Mouse (Mus musculus) layer of hippocampus, adult 18-20 months (tissue): Measurements from ENCODE around the gene Ablim1. TPM values are rescaled to one million over a fixed set of nuclear protein-coding genes. Genes with fewer than 3 reads are reported as not detected.

Experiments used
- DNase-seq, 2 experiments: peaks; one replicate each; pipeline ENCODE4 v3.0.0; 2022; ENCODE audit warnings: low spot score in 2 of 2
- total RNA-seq, 2 experiments: library from RNA; stranded (reverse); gene quantifications; 2 replicates each; pipeline ENCODE4 v1.2.3; 2021

Gene Ablim1
- total RNA-seq, 2 experiments from 2014 or later: 73.4 to 75.7 TPM

DNA sequence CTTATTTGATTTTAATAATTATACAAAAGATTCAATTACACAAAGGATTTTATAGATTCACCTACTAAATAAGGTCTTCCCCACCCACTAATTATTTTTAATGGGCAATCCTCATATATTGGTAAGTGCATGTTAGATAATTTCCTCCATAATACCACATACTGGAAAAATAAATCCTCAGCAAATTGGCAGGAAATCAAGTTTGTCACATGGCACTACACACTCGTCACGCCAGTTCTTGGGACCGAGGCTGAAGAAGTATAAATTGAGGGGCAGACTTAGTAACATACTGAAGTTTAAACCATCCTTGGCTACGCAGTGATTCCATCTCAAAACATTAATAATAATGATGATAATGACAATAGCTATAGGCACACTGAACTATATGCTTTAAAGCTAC is 8.1 kb downstream of the Ablim1 start:
- no peak for DNase-seq

DNA sequence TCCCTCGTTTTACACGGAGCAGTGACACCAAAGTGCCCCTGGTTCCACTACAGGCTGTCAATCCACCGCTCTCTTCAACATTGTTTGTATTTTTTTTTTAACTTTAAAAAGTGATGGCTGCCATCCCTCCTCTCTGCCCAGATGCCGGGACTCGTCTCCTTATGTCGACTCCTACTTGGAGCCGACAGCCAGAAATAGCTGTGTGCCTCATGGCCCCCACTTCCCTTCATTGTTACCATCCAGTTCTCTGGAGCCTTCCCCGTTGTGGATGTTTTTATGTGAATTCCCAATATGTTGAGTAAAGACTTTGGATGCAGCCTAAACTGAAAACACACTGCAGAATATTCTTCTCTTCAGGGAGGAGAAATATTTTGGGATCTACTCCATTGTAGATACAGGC is 8.7 kb downstream of the Ablim1 start:
- DNase-seq: peak; percentile 31 to 71

DNA sequence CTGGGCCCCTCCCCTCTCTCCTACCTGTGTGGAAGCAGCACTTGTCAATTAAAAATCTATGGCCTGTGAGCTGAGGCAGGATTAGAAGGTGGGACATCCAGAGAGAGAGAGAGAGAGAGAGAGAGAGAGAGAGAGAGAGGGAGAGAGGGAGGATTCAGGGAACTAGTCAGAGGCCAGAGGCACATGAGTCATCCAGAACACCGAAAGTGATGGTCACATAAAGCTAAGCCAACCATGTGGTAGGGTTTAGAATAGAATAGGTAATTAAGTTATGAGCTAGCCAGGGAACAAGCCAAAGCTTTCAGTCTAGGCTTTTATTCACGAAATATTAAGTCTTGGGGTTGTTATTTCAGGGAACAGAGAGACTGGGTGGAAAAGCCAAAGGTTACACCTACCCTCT is 10.1 kb downstream of the Ablim1 start:
- no peak for DNase-seq

DNA sequence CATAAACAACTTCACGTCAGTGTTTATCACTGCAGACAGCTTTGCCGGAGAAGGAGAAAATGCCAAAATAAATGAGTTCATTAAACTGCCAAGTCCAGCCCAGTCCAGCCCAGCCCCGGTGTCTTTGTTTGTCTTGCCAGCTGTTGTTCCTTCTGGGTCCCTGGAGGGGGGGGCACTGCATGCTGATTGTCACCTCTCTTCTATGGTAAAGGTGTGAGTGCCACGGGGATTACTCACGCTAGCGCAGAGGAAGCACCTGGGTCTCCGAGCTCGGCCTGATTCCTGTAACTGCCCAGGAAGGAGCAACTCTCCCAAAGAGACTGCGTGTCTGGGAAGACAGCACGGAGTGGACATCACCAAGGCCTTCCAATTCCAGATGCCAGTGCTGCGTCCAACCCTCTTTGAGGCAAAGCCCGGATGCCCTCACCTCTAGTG is 12.7 kb downstream of the Ablim1 start:
- DNase-seq: no peak

DNA sequence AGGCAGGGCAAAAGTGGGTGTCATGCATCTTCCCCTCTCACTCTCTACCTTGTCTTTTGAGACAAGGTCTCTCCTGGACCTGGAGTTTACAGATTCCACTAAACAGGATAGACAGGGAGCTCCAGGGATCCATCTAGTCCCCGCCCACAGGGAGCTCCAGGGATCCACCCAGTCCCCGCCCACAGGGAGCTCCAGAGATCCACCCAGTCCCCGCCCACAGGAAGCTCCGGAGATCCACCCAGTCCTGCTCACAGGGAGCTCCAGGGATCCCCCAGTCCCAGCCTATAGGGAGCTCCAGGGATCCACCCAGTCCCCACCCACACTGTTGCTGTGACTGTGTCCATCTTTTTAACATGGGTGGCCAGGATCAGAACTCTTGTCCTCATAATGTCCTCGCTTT is 16.7 kb downstream of the Ablim1 start:
- no peak for DNase-seq

DNA sequence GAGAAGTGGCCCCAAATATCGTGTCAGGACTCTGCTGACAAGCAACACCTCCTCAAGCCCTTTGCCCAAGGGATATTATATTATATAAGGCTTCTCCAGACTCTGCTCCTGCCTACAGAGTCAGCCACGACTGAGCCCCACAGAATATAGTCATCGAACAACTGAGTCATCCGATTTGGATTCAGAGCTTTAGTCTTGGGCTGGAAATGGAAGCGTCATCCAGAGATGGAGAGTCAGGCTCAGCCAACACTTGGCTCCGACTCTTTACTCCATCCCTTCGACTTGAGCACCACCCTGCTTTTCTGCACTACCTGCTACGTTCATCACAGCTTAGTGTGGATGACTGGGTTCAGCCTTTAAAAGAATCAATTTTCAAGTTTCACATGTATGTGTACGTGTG is 17.3 kb downstream of the Ablim1 start:
- peak in 1 of 2 experiments; percentile 53 for DNase-seq

DNA sequence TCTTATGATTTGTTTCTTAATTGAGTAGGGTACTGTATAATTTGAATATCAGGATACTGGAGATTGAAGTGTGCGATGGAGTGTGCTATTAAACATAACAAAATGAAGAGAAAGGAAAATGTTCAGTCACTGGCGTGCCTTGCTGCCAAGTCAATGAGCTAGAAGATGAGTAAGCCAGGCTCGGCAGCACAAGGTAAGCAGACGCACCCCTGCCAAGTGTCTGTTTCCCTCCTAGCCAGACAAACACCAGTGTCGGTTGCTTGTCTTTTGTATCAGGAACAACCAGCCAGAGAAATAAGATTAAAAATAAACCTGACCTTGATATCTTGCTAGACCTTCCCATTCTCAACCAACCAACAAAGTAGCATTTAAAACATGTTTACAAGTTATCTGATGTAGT is 18.2 kb downstream of the Ablim1 start:
- peak in 1 of 2 experiments; percentile 60 for DNase-seq

DNA sequence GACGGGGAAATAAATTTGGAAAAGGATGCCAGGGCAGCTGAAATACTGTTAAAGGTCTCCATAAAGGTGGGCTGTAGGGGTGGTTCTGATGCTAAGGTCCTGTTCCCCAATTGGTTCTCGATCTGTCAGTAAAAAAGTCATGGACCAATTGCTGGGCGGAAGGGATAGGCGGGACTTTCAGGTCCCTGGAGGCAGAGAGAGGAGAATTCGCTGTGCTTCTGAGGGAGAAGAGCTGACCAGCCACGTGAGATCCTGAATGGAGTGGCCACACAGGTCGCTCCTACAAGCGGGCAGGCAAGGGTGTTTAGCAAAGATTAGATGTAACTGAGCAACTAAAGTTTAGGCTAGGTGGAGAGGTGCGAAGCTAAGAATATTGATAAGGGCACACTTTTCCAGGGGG is 19.2 kb downstream of the Ablim1 start:
- no peak for DNase-seq

DNA sequence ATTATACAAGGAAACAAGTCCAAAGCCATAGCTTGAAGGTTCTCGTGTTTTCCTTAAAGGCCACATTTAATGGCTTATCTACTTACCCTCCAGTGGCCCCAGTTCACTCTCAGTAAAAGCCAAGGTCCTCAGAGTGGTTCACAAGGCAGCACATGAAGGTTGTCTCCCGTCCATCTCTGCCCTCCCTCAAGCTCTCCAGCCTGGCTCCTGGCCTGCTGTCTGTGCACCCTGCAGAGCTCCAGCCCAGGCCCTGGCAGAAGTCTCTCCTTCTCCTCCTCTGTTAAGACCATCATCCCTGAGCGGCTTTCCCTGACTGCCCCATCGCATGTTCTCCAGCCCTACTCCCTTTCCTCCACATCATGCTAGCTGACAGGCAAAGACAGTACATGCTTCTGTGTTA is 20.4 kb downstream of the Ablim1 start:
- DNase-seq: no peak

DNA sequence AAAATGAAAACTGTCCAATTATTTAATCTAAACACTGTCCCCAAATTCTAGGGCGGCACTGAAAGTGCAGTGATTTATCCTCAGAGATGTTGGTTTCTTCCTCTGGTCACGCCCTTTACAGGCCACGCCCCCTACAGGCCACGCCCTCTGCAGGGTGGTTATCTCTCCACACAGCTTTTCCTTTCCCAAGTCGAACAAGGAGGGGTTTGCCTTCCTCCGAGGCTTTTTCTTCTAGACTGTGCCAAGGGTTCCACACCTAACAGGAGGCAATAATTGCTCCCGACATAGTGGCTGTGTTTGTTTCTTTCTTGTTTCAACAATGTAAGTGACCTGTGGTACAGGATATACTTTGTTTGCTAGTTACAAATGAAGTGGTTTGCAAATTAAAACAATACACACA is 21.0 kb downstream of the Ablim1 start:
- no peak for DNase-seq

DNA sequence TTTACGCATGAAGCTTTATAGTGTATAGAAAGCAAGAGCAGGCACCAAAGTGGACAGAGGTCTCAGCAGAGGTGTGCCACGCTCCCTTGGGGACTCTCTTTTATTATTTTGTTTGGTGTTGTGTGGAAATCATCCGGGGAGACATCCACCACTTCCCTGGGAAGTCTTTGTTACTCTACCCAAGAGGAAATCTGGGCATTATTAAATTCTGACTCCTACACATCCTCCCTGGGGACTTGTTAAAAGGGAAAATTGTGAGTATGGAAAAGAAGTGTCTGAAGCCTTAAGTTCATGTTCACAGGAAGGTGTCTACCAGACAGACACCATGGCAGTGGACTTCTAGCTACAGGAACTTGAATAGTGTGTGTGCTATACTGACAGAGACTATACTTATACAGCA is 31.4 kb downstream of the Ablim1 start:
- DNase-seq: no peak

DNA sequence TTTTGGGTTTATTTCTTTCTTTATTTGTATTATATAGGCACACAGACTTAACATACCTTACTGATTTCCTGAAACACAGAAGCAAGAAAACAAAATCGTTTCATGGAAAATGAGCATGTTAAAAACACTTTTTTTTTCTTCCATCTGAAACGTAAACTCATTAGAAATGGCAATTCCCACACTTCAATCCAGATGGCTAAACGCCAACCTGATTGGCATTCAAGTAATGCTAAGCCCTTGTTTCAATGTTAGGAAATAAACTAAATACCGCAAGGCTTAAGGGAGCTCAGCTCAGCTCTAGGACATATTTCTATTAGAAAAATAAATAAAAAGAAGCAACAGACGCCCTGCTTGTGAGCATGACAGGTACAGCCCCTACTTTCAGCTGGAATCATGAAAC is 32.1 kb downstream of the Ablim1 start:
- DNase-seq: peak in 1 of 2 experiments; percentile 72

DNA sequence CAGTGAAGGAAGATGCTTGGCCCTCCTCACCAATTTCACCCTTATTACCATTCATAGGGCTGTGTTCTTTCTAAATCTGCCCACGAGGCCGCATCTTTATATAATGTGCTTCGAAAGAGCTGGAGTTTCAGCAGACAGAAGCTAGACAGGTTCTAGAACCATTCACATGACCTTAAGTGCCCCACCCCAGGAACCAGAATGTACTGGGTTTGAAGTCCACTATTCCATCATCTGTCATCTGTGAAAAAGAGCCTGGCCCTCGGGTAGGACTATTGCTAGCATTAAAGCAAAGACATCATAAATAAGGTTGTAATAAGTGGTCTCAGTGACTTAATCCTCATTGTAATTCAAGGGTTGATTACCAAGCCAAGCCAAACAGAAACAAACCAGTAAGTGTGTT is 35.1 kb downstream of the Ablim1 start:
- no peak for DNase-seq

DNA sequence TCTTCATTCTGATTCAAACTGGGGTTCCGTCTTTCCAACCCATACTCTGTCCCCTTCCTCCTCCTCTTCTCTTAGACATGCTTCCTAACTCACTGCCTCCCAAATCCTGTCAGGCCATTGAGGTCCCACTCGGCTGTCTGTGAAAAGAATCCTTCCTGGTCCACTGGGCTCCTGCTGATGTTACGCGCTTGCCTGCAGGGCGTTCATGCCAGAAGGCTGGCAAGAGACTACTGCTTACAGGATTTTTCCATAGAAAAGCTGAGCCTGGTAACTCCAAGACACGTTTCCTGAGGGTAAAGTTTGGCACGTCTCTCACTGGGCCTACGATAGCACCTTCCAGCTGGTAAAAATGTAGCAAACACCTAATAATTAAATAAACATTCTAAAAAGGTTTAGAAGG is 36.5 kb downstream of the Ablim1 start:
- DNase-seq: no peak

DNA sequence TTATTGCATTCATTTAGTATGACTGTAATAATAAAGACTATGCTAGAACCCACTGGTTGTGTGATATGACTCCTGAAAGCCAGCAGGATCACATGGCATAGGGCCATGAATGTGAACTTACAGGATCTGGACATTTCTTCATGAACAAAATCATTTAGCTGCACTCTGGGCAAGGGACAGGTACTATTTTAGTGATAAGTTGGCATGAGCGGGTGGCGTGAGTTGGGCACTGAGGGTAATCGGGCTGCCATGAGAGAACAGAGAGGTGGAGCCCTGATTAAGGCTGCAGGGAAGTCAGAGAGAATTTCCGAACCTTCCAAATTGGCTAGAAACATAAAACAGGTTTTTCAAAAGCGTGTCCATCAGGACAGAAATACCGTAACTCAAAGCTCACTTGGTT is 37.7 kb downstream of the Ablim1 start:
- DNase-seq: no peak

DNA sequence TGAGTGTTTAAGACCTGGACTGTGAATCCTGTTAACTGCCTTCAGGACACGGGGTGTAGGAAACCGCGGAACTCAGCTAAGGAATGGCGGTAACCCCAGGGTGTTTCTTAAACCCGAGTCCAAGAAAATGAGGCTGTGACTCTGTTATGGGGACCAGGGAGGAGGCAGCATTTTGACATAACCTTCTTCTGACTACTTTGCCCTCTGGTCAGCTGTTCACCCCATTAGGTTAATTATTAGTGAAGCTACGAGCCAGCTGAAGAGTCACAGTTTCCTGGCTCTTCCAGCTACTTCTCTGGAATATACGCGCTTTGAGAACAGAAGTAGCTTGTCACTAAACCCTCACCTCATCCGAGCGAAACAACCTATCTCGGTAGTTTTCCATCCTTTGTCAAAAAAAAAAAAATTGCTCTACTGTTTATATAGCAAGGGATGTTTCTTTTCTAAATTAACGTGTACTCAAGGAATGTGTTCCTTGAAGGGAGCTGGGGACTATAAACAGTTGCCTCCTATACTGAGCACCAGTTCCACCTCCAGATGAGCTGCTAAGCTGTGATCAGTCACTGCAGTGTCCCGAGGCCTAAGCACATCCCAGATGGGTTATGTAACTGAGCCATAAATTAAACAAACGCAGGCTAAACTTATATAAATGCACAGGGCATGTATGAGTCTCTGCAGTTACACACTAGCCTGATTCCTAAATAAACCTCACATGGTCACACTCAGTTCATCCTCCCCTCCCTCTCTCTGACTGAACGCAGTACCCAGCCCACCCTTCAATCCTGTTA is 39.4 kb downstream of the Ablim1 start:
- DNase-seq: no peak

DNA sequence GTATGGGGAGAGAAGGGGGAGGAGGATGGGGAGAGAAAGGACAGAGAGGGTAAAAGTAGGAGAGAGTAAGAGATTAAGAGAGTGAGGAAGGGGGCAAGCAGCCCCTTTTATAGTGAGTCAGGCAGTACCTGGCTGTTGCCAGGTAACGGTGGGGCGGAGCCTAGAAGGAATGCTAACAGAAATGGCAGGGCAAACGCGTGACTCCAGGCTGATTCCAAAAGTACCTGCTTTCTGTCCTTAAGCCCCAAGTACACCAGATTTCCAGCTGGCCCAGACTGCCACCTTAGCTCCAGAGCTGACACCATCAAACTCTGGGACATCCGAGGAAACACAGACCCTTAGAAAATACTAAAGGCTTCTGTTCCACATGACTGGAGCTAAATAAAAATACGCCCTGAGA is 40.0 kb downstream of the Ablim1 start:
- DNase-seq: no peak

DNA sequence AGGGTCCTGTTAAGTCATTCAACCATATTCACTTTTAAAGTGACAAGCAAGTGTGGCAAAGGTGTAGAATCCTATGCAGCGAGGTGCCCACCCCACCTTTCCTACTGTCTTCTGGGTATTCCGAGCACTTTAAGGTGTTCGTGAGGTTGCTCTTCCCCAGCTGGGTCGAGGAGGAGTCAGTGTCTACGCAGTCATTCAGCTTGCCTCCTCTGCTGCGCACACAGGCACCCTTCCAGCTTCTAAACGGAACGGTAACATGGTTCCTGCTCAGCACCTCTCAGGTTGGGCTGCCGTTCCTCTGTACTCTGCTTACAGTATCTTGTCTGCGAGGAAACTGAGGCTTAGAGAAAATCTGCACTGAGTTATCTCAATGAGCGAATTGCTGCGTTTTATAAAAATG is 40.4 kb downstream of the Ablim1 start:
- no peak for DNase-seq

DNA sequence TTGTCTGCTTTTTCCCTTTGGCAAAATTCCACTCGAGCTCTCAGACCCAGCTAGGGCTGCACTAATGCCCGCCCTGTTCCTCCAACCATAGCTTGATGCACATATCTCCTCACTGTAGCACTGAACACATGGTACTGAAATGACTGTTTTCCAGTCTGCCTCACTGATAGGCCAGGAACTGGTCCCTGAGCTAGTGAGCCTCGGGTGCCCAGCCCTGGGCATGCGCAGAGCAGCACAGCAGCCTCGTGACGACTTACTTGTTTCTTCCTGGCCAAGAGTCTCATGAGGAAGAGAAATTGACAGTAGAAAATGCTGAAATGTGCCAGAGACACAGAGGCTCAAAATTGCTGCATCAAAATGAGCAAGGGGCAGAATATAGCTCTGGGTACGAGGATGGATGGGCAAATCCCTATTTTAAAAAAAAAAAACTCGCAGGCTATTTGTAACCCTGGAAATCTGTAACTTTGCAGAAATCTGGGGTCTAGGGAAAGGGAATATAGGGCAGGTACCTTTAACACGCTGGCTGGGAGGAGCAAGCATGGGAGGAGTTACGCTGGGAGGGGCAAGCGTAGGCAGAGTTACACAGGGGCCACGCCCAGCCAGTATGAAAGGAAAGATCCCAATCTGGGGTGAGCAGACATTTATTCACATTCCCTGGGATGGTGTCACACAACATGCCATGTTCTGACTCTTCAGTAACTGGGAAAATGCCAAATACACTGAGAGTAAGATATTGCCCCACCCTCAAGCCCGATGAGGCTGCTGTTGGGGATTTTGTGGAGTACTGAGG is 41.7 kb downstream of the Ablim1 start:
- DNase-seq: peak; percentile 55 to 74

DNA sequence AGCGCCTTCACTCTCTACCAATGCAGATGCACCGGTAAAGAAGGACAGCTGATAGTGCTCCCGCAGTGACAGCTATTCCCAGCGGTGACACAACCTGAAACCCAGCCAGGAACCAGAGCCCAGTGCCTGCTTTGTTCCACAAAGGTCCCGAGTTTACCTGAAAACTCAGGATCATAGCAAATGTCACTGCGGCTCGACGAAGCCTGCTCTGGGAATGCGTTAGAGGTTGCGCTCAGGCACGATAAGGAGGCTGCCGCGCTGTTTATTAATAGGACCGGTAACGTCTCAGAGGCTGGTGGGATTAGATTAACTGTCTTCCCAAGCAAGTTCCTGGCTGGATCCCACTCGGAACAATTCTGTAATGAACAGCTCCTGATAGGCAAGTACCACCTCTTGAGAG is 43.0 kb downstream of the Ablim1 start:
- no peak for DNase-seq

DNA sequence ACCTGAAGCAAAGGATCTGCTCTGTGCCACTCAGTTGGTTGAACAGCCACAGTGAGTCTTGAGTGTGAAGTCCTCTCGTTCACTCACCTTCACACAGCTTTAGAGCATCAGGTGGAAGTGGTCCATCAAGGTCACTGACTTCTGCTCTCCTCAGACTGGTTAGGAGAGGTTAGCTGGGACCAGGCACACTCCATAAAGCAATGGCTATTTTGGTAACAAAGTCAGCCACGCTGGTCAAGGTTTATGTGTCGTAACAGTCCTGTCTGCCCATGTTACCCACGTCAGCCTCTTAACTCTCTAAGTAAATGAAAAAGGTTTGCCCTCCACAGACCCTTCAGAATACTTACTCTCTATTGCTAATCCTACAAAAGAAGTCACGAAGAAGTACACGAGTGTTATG is 44.0 kb downstream of the Ablim1 start:
- DNase-seq: no peak

DNA sequence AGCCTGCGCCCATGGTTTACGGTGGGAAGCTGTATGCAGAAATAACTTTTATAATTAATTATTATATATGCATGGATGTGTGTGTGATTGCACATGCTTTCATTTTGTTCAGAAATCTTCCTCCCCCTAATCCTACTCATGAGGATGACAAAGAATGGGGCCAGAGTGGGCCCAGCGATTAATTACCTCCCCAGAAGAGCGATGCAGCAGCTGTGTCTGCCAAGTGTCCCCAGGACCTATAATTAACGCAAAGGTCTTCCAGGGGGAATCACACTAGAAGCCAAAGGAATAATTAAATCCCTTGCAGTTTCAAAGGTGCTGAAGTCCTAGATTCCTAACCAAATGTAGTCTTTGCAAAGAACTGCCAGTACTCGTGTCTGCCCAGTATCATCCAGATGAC is 44.9 kb downstream of the Ablim1 start:
- no peak for DNase-seq

DNA sequence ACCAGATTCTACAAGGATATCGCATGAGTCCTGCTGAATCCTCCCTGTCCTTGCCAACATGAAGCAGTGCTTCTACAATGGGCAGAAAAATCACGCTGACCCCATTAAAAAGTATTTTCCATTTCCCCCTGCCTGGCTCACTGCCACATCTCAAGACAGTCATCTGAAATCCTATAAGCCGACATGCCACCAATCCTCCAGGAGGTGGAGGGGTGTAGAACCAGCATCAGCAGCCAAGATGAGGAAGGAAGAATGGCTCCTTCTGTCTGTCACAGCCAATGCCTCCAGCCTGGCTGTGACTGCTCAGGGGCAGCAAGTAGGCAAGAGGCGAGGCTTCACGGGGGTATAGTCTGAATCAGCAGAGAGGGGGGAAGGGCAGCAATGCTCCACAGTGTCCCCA is 47.2 kb downstream of the Ablim1 start:
- no peak for DNase-seq
